Mouse (Mus musculus) brain, embryonic 14.5 days (tissue): Measurements from ENCODE around the gene Rbpjl.

Experiments
- CTCF ChIP-seq: fragments of 200-500 bp; IDR thresholded peaks from 2 replicates; pipeline ENCODE4 v1.5.1; 2012; ENCODE audit warnings: inconsistent platforms, mild to moderate bottlenecking, moderate library complexity, borderline replicate concordance; ENCODE audit not compliant: insufficient read depth, insufficient read length; ENCODE audit errors: extremely low read depth
- POLR2A ChIP-seq: fragments of 200-500 bp; IDR thresholded peaks from 2 replicates; pipeline ENCODE4 v1.6.1; 2012; ENCODE audit warnings: mild to moderate bottlenecking, inconsistent platforms, borderline replicate concordance; ENCODE audit not compliant: poor library complexity, insufficient read depth, insufficient read length, severe bottlenecking; ENCODE audit errors: extremely low read depth

GRCm38 (mm10) chr2:164433278-164433895, 30.4 kb downstream of the Rbpjl start:
- TF ChIP-seq CTCF (no peak), POLR2A (no peak)
